8 mouse cellular contexts compared by ENCODE assay signal in genomic region chr6:87913661-87914325, GRCm38 (mm10). TPM values are rescaled to one million over a fixed set of nuclear protein-coding genes. Genes with fewer than 3 reads are reported as not detected.
DNase-seq lines count a peak whose midpoint lies in the region; ATAC-seq and TF ChIP-seq lines count a peak whose summit lies in the region.

TSS of gene Hmces (plus strand) at chr6:87913935.

- under 1% methylated on average over 60 of the region's 62 CpGs for WGBS in forebrain, embryonic 11.5 days
- under 1% methylated on average over 53 of the region's 62 CpGs for WGBS in heart, postnatal 0 days
- under 1% methylated on average over 56 of the region's 62 CpGs for WGBS in neural tube, embryonic 14.5 days

- no peaks in the 10 kb centered on the region for H3K27me3 ChIP-seq in ES-Bruce4 (ENCODE audit: control insufficient read depth, insufficient read depth, low read length, poor library complexity, severe bottlenecking)
- no peaks in the 10 kb centered on the region for H3K27me3 ChIP-seq in forebrain, embryonic 11.5 days (ENCODE audit: control insufficient read depth, insufficient read depth, low read length)
- H3K27me3 ChIP-seq in heart, postnatal 0 days (ENCODE audit: control insufficient read depth, insufficient read depth, low read length): no peaks in the 10 kb centered on the region
- H3K27me3 ChIP-seq in neural tube, embryonic 14.5 days (ENCODE audit: control insufficient read depth, insufficient read depth, low read length): no peaks in the 10 kb centered on the region

- DNase-seq in c-Kit-negative CD71-positive TER-119-positive erythroid progenitor cells, embryonic 14.5 days (ENCODE audit: low read depth, low spot score): peak; percentile 71
- DNase-seq in forebrain, embryonic 11.5 days (ENCODE audit: low spot score): peak; percentile 85
- DNase-seq in heart, postnatal 0 days (ENCODE audit: low spot score): peak; percentile 51
- DNase-seq in kidney, postnatal 36 days: peak; percentile 83 to 92
- DNase-seq in lung, adult 18-20 months: peak; percentile 79 to 85
- peak; percentile 52 for DNase-seq in telencephalon, adult 2 months (ENCODE audit: low read depth, low spot score)

- peak within 1 kb of the TSS; percentile 69 for H3K4me2 ChIP-seq in forebrain, embryonic 11.5 days (ENCODE audit: low read depth, low read length, severe bottlenecking)
- peak within 1 kb of the TSS; percentile 90 for H3K4me2 ChIP-seq in heart, postnatal 0 days (ENCODE audit: low read depth, low read length)
- H3K4me2 ChIP-seq in neural tube, embryonic 14.5 days (ENCODE audit: low read depth, low read length): peak within 1 kb of the TSS; percentile 87

- peak within 1 kb of the TSS; percentile 77 for H3K4me3 ChIP-seq in ES-Bruce4 (ENCODE audit: low read depth, low read length)
- peak within 1 kb of the TSS; percentile 73 for H3K4me3 ChIP-seq in forebrain, embryonic 11.5 days (ENCODE audit: low read depth, low read length)
- H3K4me3 ChIP-seq in heart, postnatal 0 days (ENCODE audit: low read depth, low read length): peak within 1 kb of the TSS; percentile 85
- peak within 1 kb of the TSS; percentile 89 for H3K4me3 ChIP-seq in neural tube, embryonic 14.5 days (ENCODE audit: low read depth, low read length)

- TF ChIP-seq CTCF in ES-Bruce4 (IDR thresholded peaks at IDR 0.05; ENCODE audit: low read depth, low read length): no peak
- TF ChIP-seq CTCF in heart, postnatal 0 days (IDR thresholded peaks at IDR 0.05; ENCODE audit: low read depth): no peak

- H3K9me3 ChIP-seq in ES-Bruce4 (replicated peaks; ENCODE audit: control insufficient read depth, insufficient read depth, low read length, poor library complexity, severe bottlenecking): no peaks in the 10 kb centered on the region
- H3K9me3 ChIP-seq in forebrain, embryonic 11.5 days (ENCODE audit: control insufficient read depth, low read length): no peaks in the 10 kb centered on the region
- no peaks in the 10 kb centered on the region for H3K9me3 ChIP-seq in heart, postnatal 0 days (replicated peaks; ENCODE audit: control insufficient read depth, low read length)
- H3K9me3 ChIP-seq in neural tube, embryonic 14.5 days (ENCODE audit: control insufficient read depth, low read length): no peaks in the 10 kb centered on the region

- TF ChIP-seq POLR2A in ES-Bruce4 (IDR thresholded peaks at IDR 0.05; ENCODE audit: insufficient read depth, low read length): no peak

- TF ChIP-seq EP300 in ES-Bruce4 (IDR thresholded peaks at IDR 0.05; ENCODE audit: insufficient read depth, low read depth, low read length): peak; percentile 77
- TF ChIP-seq EP300 in heart, postnatal 0 days (IDR thresholded peaks at IDR 0.05; ENCODE audit: low read depth): no peak

- H3K9ac ChIP-seq in ES-Bruce4 (ENCODE audit: low read depth, poor library complexity, severe bottlenecking): peak within 1 kb of the TSS; percentile 85
- H3K9ac ChIP-seq in forebrain, embryonic 11.5 days (ENCODE audit: low read length): peak within 1 kb of the TSS; percentile 79
- peak within 1 kb of the TSS; percentile 81 for H3K9ac ChIP-seq in heart, postnatal 0 days (replicated peaks; ENCODE audit: low read depth, low read length)
- H3K9ac ChIP-seq in neural tube, embryonic 14.5 days (replicated peaks; ENCODE audit: low read depth, low read length): peak within 1 kb of the TSS; percentile 74

- peaks cover 32% of the 10 kb centered on the region for H3K36me3 ChIP-seq in ES-Bruce4 (ENCODE audit: control insufficient read depth, insufficient read depth, low read length, poor library complexity, severe bottlenecking)
- peaks cover 9% of the 10 kb centered on the region for H3K36me3 ChIP-seq in forebrain, embryonic 11.5 days (ENCODE audit: control insufficient read depth, insufficient read depth, low read length)
- peaks cover 68% of the 10 kb centered on the region for H3K36me3 ChIP-seq in heart, postnatal 0 days (replicated peaks; ENCODE audit: control insufficient read depth, insufficient read depth, low read length)
- H3K36me3 ChIP-seq in neural tube, embryonic 14.5 days (ENCODE audit: control insufficient read depth, insufficient read depth, low read length): peaks cover 31% of the 10 kb centered on the region

- ATAC-seq in forebrain, embryonic 11.5 days (replicated peaks; ENCODE audit: low FRiP score): peak; percentile 89
- ATAC-seq in heart, postnatal 0 days (ENCODE audit: insufficient read depth, low read depth): peak; percentile 90
- ATAC-seq in neural tube, embryonic 14.5 days (ENCODE audit: low read depth): peak; percentile 93

- H3K4me1 ChIP-seq in ES-Bruce4 (ENCODE audit: control insufficient read depth, insufficient read depth, low read length): peaks cover 11% of the 10 kb centered on the region
- H3K4me1 ChIP-seq in forebrain, embryonic 11.5 days (replicated peaks; ENCODE audit: control insufficient read depth, insufficient read depth, low read length): no peaks in the 10 kb centered on the region; the same call in 1 of the 2 replicates
- H3K4me1 ChIP-seq in heart, postnatal 0 days (ENCODE audit: control insufficient read depth, insufficient read depth): 0 out of 2 replicates have a peak, but pooled peaks cover 6% of the 10 kb centered on the region
- H3K4me1 ChIP-seq in neural tube, embryonic 14.5 days (ENCODE audit: control insufficient read depth, insufficient read depth, low read length): peaks cover 7% of the 10 kb centered on the region

- peak within 1 kb of the TSS; percentile 99 for H3K27ac ChIP-seq in ES-Bruce4 (ENCODE audit: insufficient read depth, low read length)
- peak within 1 kb of the TSS; percentile 63 for H3K27ac ChIP-seq in forebrain, embryonic 11.5 days (ENCODE audit: low read depth, low read length)
- H3K27ac ChIP-seq in heart, postnatal 0 days (ENCODE audit: low read depth): peak within 1 kb of the TSS; percentile 80
- peak within 1 kb of the TSS; percentile 60 for H3K27ac ChIP-seq in neural tube, embryonic 14.5 days (ENCODE audit: low read depth, low read length)

RNA-seq across cellular contexts. Expression of gene Hmces, which starts in this region (rescaled TPM):
- 63.8 and 65.7 TPM in 2 replicates for polyA plus RNA-seq in ES-Bruce4 (2011; ENCODE audit: insufficient read depth, insufficient read length, low read depth, missing spikeins)
- polyA plus RNA-seq in forebrain, embryonic 11.5 days (2014; fragmentation: Nextera tagmentation; extraction: Ambion mirVana): 56.9 and 59.0 TPM in 2 replicates
- total RNA-seq in heart, postnatal 0 days (2014; rRNA removed; ENCODE audit: low replicate concordance): 8.7 and 40.9 TPM in 2 replicates
- polyA plus RNA-seq in heart, postnatal 0 days (2015; fragmentation: Nextera tagmentation; extraction: Ambion mirVana): 16.2 and 18.0 TPM in 2 replicates
- 41.7 and 46.6 TPM in 2 replicates for polyA plus RNA-seq in neural tube, embryonic 14.5 days (2014; fragmentation: Nextera tagmentation; extraction: Ambion mirVana)

Comparison
In these comparisons a context has a peak if more than half of its experiments do, and no peak if none do; other contexts are left out.
1. Peak in every context shown above with its lines: DNase-seq, ATAC-seq, H3K4me3 ChIP-seq and H3K27ac ChIP-seq.